Mouse (Mus musculus) 416B (cell line): ENCODE data around the gene Chaf1b.

Source experiments
- DNase-seq: peaks from one replicate; pipeline ENCODE4 v3.0.0; 2011; ENCODE audit warnings: low read depth

The Chaf1b gene

GRCm38 (mm10) chr16:93883423-93884085 is at the start of gene Chaf1b:
TSS of gene Chaf1b (plus strand) at chr16:93883901.
- peak; percentile 98 for DNase-seq

- DNase-seq: peak; percentile 38
Observed at GRCm38 (mm10) chr16:93834076-93834475, 49.6 kb upstream of the Chaf1b start.

GRCm38 (mm10) chr16:93839049-93839448 is 44.7 kb upstream of the Chaf1b start:
- DNase-seq: peak; percentile 53

GRCm38 (mm10) chr16:93850527-93850926 is 33.2 kb upstream of the Chaf1b start:
- DNase-seq: no peak

DNA sequence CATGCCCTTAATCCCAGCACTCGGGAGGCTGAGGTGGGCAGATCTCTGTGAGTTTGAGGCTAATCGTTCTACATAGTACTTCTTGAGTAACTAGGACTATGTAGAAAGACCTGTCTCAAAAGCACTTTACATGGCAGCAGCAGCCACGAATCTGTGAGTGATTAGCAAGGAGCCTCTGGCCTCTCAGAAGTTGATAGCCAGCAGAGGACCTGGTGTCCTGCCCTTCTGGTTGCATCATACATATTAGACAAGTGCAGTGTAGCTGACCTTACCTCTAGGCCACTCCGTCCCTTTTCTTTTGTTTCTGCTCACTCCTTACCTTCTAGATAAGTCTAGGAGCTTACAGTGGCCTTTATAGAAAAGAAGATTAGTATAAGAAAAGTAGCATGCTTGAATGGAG is 23.7 kb upstream of the Chaf1b start:
- DNase-seq: no peak

DNA sequence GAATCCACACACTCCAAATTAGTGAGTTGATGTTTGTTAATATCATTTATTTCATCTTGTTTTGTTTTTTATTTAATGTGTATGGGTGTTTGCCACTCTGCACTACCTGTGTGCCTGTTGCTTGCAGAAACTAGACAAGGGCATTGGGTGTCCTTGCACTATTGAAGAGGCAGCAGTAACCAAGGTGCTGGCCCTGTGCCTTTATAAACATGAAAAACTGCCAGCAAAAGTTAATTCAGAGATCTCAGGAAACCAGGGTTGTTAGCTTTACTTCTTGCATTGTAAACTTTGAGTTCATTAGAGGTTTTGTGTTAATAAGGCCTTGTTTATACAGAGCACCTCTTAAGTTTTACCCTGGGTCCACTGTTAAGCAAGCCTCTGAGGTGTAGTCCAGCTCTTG is 23.0 kb upstream of the Chaf1b start:
- no peak for DNase-seq

GRCm38 (mm10) chr16:93874841-93875240 is 8.9 kb upstream of the Chaf1b start:
- no peak for DNase-seq

- peak; percentile 50 for DNase-seq
Observed at GRCm38 (mm10) chr16:93877612-93878380, 5.9 kb upstream of the Chaf1b start.

- peak; percentile 58 for DNase-seq
Observed at GRCm38 (mm10) chr16:93884086-93884721, 503 bp downstream of the Chaf1b start.

DNA sequence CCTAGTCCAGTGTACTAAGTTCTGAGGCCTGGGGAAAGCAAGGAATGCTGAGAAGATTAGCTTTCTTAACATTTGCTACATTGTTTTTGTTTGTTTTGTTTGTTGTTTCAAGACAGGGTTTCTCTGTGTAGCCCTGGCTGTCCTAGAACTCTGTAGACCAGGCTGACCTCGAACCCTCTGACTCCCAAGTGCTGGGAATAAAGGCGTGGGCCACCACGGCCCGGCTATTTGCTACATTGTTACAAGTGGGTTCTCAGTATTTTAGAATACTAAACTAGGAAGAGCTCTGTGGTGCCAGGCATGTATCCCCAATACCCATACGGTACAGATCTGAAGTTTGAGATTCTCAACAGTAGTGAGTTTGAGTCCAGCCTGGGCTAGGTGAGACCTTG is 1.0 kb downstream of the Chaf1b start:
- no peak for DNase-seq

DNA sequence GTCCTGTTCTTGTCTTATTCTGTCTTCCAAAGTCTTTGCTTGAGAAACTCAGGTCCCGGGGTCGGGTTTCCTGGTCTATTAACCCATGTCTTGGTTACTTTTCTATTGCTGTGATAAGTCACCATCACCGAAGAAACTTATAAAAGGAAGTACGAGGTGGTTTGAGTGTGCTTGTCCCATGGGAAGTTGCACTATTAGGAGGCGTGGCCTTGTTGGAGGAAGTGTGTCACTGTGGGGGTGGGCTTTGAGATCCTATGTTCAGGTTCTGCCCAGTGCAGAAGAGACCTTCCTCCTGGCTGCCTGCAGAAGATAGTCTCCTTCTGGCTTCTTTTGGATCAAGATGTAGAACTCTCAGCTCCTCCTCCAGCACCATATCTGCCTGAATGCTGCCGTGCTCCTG is 4.8 kb downstream of the Chaf1b start:
- peak; percentile 46 for DNase-seq

- peak; percentile 83 for DNase-seq
Observed at GRCm38 (mm10) chr16:93890948-93891604, 7.4 kb downstream of the Chaf1b start.

GRCm38 (mm10) chr16:93893285-93893684 is 9.6 kb downstream of the Chaf1b start:
- no peak for DNase-seq

DNA sequence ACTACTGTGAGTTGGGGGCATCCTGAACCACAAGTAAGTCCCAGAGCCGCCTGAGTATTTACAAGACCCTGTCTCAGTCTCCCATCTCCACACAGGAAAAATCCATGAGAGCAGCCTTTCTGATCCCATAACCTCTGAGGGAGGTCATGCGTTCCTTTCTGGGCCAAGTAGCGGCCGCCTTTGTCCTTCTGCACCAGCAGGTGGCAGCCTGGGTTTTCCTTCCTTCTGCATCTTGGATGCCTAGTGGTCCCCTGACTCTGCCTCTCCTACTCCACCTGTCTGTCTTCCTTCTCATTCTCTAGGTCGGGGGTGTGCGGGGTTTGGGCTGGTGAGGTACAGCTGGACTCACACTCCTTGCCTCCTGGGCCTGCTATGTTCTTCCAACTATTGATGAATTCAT is 19.3 kb downstream of the Chaf1b start:
- DNase-seq: peak; percentile 40

- DNase-seq: peak; percentile 69
Observed at GRCm38 (mm10) chr16:93906156-93907014, 22.7 kb downstream of the Chaf1b start.

- DNase-seq: no peak
Observed at GRCm38 (mm10) chr16:93907761-93908160, 24.1 kb downstream of the Chaf1b start.

GRCm38 (mm10) chr16:93908196-93908595 is 24.5 kb downstream of the Chaf1b start:
- no peak for DNase-seq

GRCm38 (mm10) chr16:93909936-93910335 is 26.2 kb downstream of the Chaf1b start:
- DNase-seq: peak; percentile 15

DNA sequence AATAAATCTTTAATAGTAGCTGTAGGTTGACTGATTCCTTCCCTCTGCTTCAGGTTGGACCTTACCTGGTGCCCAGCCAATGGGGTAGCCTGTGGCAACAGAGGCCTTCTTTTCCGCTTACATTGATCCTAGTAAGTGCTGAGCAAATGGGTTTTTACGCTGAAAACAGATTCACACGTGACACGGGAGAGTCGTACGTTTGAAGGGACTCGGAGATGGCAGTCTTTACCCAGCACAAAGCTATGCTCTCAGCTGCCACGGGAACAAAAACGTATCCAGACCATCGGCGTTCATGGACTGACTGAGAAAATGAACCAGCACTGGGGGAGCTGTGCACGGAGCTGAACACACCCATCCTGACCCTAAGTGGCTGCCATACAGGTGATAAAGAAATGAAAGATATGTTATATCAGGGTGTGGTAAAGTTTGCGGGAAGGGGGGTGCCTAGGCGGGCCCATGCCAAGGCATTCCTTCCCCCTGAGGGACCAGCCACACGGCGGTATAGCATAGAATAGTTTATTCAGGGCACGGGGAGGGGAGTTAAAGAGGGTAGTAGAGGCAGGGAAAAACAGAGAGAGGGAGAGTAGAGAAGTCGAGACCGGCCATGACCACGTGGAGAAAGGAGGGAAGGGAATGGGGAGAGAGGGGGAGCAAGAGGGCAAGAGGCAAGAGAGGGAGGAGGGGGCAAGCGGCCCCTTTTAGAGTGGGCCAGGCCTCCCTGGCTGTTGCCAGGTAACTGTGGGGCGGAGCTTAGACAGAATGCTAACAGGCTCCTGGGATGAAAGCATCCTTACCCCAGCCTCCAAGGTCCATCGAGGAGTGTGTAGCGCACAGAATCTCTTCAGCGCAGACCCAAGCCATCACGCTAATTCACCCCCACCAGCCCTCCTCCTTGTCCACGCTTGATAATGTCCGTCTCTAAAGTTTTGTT is 27.3 kb downstream of the Chaf1b start:
- no peak for DNase-seq

DNA sequence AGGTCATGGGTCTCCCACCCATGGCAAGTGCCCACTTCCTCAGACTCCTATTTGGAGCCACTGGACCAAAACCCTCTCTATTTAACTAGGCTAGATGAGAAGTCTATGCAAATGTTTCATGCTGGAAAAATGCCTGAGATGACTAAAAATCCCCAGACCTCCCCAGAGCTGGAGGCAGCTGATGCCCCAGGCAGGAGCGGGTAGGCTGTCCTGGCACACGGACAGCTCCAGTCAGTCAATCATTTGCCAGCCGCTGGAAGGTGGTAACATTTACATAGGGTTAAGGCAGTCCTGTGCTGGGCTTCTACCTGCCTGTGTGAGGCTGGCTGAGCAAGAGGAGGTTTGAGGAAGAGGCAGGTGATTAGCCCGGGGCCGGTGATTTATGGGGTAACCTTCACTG is 28.5 kb downstream of the Chaf1b start:
- DNase-seq: no peak
